Mouse (Mus musculus): Measurements from ENCODE around the gene Rhob.

DNA sequence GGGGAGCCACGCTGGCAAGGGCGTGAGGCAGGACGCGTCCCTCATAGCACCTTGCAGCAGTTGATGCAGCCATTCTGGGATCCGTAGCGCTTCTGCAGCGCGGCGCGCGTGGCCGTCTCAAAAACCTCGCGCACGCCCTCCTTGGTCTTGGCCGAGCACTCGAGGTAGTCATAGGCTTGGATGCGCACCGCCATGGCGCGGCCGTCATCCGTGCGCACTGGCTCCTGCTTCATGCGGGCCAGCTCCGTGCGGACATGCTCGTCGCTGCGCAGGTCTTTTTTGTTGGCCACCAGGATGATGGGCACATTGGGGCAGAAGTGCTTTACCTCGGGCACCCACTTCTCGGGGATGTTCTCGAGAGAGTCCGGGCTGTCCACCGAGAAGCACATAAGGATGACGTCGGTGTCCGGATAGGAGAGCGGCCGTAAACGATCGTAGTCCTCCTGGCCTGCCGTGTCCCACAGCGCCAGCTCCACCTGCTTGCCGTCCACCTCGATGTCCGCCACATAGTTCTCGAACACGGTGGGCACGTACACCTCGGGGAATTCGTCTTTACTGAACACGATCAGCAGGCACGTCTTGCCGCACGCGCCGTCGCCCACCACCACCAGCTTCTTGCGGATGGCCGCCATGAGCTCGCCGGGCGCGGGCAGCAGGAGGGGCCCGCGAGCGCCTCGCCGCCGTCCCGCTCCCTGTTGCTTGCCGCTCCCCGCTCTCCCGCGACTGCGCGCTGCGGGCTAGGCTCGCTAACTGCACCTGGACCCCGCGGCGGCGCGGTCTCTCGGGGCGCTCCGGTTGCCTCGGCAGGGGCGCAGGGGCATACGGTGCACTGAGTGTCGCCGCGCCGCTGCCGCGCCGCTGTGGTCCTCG, 573 bp downstream of the Rhob start:
- TF ChIP-seq CTCF (IDR thresholded peaks at IDR 0.05; ENCODE audit: borderline replicate concordance, insufficient read depth, low read depth, low read length) (peak; percentile 16; the same call in 1 of the 2 replicates), POLR2A (IDR thresholded peaks at IDR 0.05; ENCODE audit: borderline replicate concordance, insufficient read depth, low read length) (peak; percentile 20; the same call in 1 of the 2 replicates)

Data from cerebellum, adult 2 months (tissue).